Mouse (Mus musculus) heart, embryonic 16.5 days (tissue): ENCODE measurements around the gene Lin37. TPM values are rescaled to one million over a fixed set of nuclear protein-coding genes. Genes with fewer than 3 reads are reported as not detected.

Experiments
- ATAC-seq: fragments of 200-750 bp; cut with Nextera tagmentation; replicated peaks from 2 replicates; pipeline ENCODE4 v1.8.0; 2017; ENCODE audit warnings: moderate number of reproducible peaks; ENCODE audit not compliant: insufficient read depth, low FRiP score; ENCODE audit errors: extremely low read depth
- H3K27ac ChIP-seq: fragments of 300-500 bp; sonication (generic); 2 replicates; pipeline ENCODE4 v1.5.1; 2014; ENCODE audit warnings: mild to moderate bottlenecking, low read length, control low read depth, moderate library complexity
- H3K27me3 ChIP-seq: fragments of 300-500 bp; sonication (generic); 2 replicates; pipeline ENCODE4 v1.6.1; 2014; ENCODE audit warnings: low read length, mixed read lengths; ENCODE audit not compliant: control insufficient read depth, insufficient read depth
- H3K36me3 ChIP-seq: fragments of 300-500 bp; sonication (generic); 2 replicates; pipeline ENCODE4 v1.6.1; 2014; ENCODE audit not compliant: control insufficient read depth, insufficient read depth
- H3K4me1 ChIP-seq: fragments of 300-500 bp; sonication (generic); 2 replicates; pipeline ENCODE4 v1.6.1; 2014; ENCODE audit warnings: low read length, mixed read lengths; ENCODE audit not compliant: control insufficient read depth, insufficient read depth
- H3K4me2 ChIP-seq: fragments of 300-500 bp; sonication (generic); 2 replicates; pipeline ENCODE4 v1.6.1; 2014; ENCODE audit warnings: low read depth, mild to moderate bottlenecking, control low read depth, low read length
- H3K4me3 ChIP-seq: fragments of 300-500 bp; sonication (generic); 2 replicates; pipeline ENCODE4 v1.5.1; 2014; ENCODE audit warnings: mild to moderate bottlenecking, control low read depth, low read length
- H3K9ac ChIP-seq: fragments of 300-500 bp; sonication (generic); 2 replicates; pipeline ENCODE4 v1.6.1; 2014; ENCODE audit warnings: low read length, control low read depth
- H3K9me3 ChIP-seq: fragments of 300-500 bp; sonication (generic); replicated peaks from 2 replicates; pipeline ENCODE4 v1.6.1; 2016; ENCODE audit warnings: low read length; ENCODE audit not compliant: control insufficient read depth
- WGBS: fragments of 180-500 bp; shearing (Covaris S2); extraction: QIAGEN DNeasy Blood & Tissue Kit; methylation state at CpG from one replicate; pipeline ENCODE4 v1.1.7; 2014; 5-methylcytosine and 5-hydroxymethylcytosine counted together
- polyA plus RNA-seq: library from polyadenylated mRNA; unstranded; fragments of >200 nt; fragmentation: Nextera tagmentation; extraction: Ambion mirVana; gene quantifications from 2 replicates; pipeline ENCODE4 v1.2.1, GENCODE M21; 2015

Gene Lin37
- polyA plus RNA-seq, 1 experiment from 2014 or later = 40.1 TPM

DNA sequence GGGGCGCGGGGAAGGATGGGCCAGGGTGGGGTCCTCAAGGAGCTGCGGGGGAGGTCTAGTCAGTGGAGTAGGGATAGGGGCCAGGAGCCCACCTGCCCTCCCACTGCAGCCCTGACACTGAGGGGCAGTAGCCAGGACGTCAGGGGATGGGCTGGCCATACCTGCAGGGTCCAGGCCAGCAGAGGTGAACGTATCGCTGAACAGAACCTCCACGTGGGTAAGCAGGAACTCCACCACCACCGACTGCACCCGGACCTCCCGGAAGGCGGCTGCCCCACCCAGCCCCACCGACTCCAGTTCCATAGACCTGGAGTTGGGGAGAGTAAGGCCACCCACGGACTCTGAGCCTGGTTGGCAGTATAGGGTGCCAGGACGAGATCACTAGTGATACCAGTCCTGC, 32.7 kb downstream of the Lin37 start:
- Histone ChIP-seq H3K4me3 (no peak overlapping the region), H3K27ac (no peak overlapping the region), H3K27me3 (no peaks in the 10 kb centered on the region), H3K9ac (no peak overlapping the region), H3K9me3 (no peaks in the 10 kb centered on the region), H3K36me3 (peaks cover 41% of the 10 kb centered on the region), H3K4me1 (no peaks in the 10 kb centered on the region), H3K4me2 (no peak overlapping the region)
- WGBS = 82% methylated on average over 14 of the region's 14 CpGs
- no peak for ATAC-seq

DNA sequence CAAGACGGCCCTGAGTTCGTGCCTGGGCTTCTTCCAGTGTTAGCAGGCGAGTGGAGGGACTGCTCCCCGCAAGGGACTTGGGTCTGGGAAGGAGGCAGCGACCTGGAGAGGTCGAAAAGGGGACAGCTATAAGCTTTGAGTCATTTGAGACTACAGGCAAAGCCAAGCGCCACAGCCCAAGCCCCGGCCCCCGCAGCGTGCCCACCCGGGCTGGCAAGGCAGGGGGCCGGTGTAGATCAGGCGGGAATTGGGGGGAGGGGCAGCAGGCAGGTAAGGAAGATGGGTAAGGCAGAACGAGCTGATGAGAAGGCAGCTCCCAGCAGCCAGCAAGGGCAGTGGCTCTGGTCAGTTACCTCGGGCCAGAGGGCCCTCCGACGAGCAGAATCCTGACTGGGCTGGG, 33.2 kb downstream of the Lin37 start:
- WGBS = 34% methylated on average over 17 of the region's 17 CpGs
- no peak for ATAC-seq
- no peak overlapping the region for H3K9ac ChIP-seq
- H3K27me3 ChIP-seq = no peaks in the 10 kb centered on the region
- no peak overlapping the region for H3K27ac ChIP-seq
- H3K4me3 ChIP-seq = no peak overlapping the region
- H3K4me1 ChIP-seq = no peaks in the 10 kb centered on the region
- H3K36me3 ChIP-seq = peaks cover 41% of the 10 kb centered on the region
- no peak overlapping the region for H3K4me2 ChIP-seq
- H3K9me3 ChIP-seq = no peaks in the 10 kb centered on the region

GRCm38 (mm10) chr7:30525954-30526353, 33.7 kb downstream of the Lin37 start:
- 45% methylated on average over 10 of the region's 10 CpGs for WGBS
- H3K9ac ChIP-seq = no peak overlapping the region
- no peaks in the 10 kb centered on the region for H3K4me1 ChIP-seq
- H3K4me2 ChIP-seq = no peak overlapping the region
- H3K27me3 ChIP-seq = no peaks in the 10 kb centered on the region
- no peak overlapping the region for H3K4me3 ChIP-seq
- ATAC-seq = no peak
- H3K9me3 ChIP-seq = no peaks in the 10 kb centered on the region
- no peak overlapping the region for H3K27ac ChIP-seq
- peaks cover 41% of the 10 kb centered on the region for H3K36me3 ChIP-seq

GRCm38 (mm10) chr7:30524487-30524886, 35.2 kb downstream of the Lin37 start:
- no peak for ATAC-seq
- Histone ChIP-seq H3K9me3 (no peaks in the 10 kb centered on the region), H3K36me3 (peaks cover 32% of the 10 kb centered on the region), H3K4me2 (no peak overlapping the region), H3K4me1 (no peaks in the 10 kb centered on the region), H3K9ac (no peak overlapping the region), H3K27me3 (no peaks in the 10 kb centered on the region), H3K4me3 (no peak overlapping the region), H3K27ac (no peak overlapping the region)
- 87% methylated on average over 6 of the region's 6 CpGs for WGBS

- WGBS = 83% methylated on average over 10 of the region's 10 CpGs
- Histone ChIP-seq H3K27me3 (no peaks in the 10 kb centered on the region; the same call in 1 of the 2 replicates), H3K4me2 (no peak overlapping the region), H3K4me1 (no peaks in the 10 kb centered on the region), H3K27ac (no peak overlapping the region), H3K36me3 (peaks cover 17% of the 10 kb centered on the region), H3K9me3 (no peaks in the 10 kb centered on the region), H3K4me3 (no peak overlapping the region), H3K9ac (no peak overlapping the region)
- ATAC-seq = no peak
These were observed 36.8 kb downstream of the Lin37 start for GRCm38 (mm10) chr7:30522871-30523270.

DNA sequence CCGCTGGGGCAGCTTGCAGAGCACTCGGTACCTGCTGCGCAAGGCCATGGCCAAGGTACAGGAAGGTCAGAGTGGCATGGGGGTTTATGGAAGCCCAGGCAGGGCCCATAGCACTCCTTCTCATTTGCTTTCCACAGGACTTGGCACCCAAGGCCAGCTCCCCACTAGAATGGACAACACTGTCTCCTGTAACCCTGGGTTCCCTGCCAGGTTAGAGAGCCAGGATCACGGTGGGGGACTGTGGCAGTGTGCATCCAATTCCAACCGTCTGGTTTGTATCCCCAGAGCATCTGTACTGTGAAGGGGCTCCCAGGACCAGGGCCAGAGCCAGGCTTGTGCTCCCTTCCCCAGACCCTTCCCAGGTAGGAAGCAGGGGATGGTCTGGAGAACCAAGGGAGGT, 38.8 kb downstream of the Lin37 start:
- no peak for ATAC-seq
- Histone ChIP-seq H3K36me3 (peaks cover 14% of the 10 kb centered on the region; the same call in 1 of the 2 replicates), H3K4me2 (no peak overlapping the region), H3K4me1 (no peaks in the 10 kb centered on the region), H3K4me3 (no peak overlapping the region), H3K27me3 (no peaks in the 10 kb centered on the region; the same call in 1 of the 2 replicates), H3K9me3 (no peaks in the 10 kb centered on the region), H3K9ac (no peak overlapping the region), H3K27ac (no peak overlapping the region)
- 78% methylated on average over 5 of the region's 5 CpGs for WGBS

DNA sequence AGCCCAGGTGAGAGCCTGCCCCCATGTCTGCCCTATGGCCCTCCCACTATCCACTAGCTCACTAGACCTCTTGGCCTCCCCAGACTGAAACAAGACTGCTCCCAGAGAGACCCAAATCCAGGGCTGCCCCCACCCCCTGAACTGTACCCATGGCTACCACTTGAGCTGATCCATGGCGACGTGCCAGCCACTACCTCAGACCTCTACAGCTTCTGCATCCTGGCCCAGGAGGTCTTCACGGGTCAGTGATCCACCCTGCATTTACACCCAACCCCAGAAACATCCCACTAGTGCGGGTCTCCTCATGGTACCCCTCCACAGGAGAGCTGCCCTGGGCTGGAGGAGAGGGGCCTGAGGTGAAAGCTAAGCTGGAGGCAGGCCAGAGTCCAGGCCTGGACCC, 39.2 kb downstream of the Lin37 start:
- Histone ChIP-seq H3K27me3 (no peaks in the 10 kb centered on the region; the same call in 1 of the 2 replicates), H3K36me3 (peaks cover 10% of the 10 kb centered on the region; the same call in 1 of the 2 replicates), H3K4me1 (no peaks in the 10 kb centered on the region), H3K4me2 (no peak overlapping the region), H3K27ac (no peak overlapping the region), H3K9ac (no peak overlapping the region), H3K4me3 (no peak overlapping the region), H3K9me3 (no peaks in the 10 kb centered on the region)
- ATAC-seq = no peak
- WGBS = 72% methylated on average over 4 of the region's 4 CpGs

- WGBS = 39% methylated on average over 8 of the region's 8 CpGs
- Histone ChIP-seq H3K27ac (no peak overlapping the region), H3K9ac (no peak overlapping the region), H3K27me3 (no peaks in the 10 kb centered on the region; the same call in 1 of the 2 replicates), H3K36me3 (no peaks in the 10 kb centered on the region), H3K4me3 (no peak overlapping the region), H3K4me2 (no peak overlapping the region), H3K9me3 (no peaks in the 10 kb centered on the region), H3K4me1 (no peaks in the 10 kb centered on the region)
- ATAC-seq = no peak
These were observed 41.3 kb downstream of the Lin37 start for GRCm38 (mm10) chr7:30518325-30518724.

DNA sequence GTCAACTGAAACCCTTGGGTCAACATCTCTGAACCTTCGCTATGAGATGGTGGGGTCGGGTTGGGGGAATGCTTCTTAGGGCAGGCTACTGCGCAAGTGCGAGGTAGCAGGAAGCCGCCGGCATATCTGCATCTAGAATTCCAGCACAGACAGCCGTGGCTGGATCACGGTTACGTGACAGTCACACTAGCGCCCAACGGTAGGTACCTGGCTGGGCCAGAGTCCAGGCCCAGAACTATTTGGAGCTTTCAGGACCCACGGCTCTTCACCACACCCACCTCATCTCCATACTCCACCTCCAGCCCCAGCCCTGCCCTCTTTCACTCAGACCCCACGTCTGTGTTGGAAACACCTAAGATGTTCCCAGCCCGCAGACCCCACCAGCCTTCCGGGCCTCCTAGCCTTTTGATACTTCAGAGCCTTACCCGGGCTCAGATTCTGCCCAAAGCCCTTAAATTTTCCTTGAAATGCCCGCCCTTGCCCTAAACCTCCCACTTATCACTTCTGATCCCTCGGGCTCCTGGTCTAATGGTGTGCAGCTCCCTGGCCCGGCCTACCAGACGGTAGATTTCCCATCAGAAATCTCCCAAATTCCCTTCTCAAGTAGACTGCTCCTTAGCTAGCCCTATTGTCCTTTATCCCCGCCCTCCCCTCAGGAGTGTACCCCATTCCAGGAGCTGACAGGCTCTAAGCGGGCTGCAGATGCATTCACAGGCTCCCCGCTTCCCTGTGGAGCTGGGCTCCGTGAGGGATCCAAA, 44.5 kb downstream of the Lin37 start:
- H3K9ac ChIP-seq = no peak overlapping the region
- 53% methylated on average over 24 of the region's 24 CpGs for WGBS
- no peak overlapping the region for H3K4me3 ChIP-seq
- no peak overlapping the region for H3K4me2 ChIP-seq
- ATAC-seq = no peak
- no peaks in the 10 kb centered on the region for H3K36me3 ChIP-seq
- H3K27ac ChIP-seq = no peak overlapping the region
- no peaks in the 10 kb centered on the region for H3K9me3 ChIP-seq
- H3K4me1 ChIP-seq = no peaks in the 10 kb centered on the region
- H3K27me3 ChIP-seq = no peaks in the 10 kb centered on the region; the same call in 1 of the 2 replicates
